Mouse (Mus musculus): ENCODE measurements around the gene Ripor3.

DNA sequence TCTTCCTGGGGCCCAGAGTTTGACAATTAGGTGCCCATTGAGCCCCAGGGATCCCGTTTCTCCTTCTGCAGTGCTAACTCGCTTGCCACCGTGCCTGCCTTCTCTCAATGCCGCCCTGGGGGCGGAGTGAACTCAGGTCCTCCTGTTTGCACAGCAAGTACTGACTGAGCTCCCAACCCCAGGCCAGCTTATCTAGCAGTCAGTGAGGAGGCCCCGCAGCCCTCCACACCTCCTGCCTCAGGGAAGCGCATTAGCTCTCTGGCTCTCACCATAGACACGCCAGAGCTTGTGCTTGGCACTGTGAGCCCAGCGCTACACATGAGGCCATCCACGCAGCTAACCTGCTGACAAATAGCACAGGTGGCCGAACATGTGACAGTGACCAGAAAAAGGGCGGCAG is 22.8 kb downstream of the Ripor3 start:
- no peak for TF ChIP-seq EP300 (optimal IDR thresholded peaks at IDR 0.05)
- TF ChIP-seq CTCF (IDR thresholded peaks at IDR 0.05; ENCODE audit: low read depth): 0 out of 2 replicates have a peak, but pooled peaks have one; percentile 15

All from stomach, postnatal 0 days (tissue).